Mouse (Mus musculus): ENCODE results near the gene Tnrc6b.

- TF ChIP-seq USF2 (IDR thresholded peaks at IDR 0.05; ENCODE audit: borderline replicate concordance in 1 of 2, insufficient read depth in 1 of 2, low read depth in 1 of 2, low read length in 2 of 2) (no peak), EP300 (IDR thresholded peaks at IDR 0.05; ENCODE audit: low read depth in 1 of 2, low read length in 2 of 2) (no peak), CTCF (IDR thresholded peaks at IDR 0.05 in 2 of 3, conservative IDR thresholded peaks at IDR 0.05 in 1 of 3; ENCODE audit: control insufficient read depth in 1 of 3, insufficient read depth in 1 of 3, low read depth in 2 of 3, low read length in 3 of 3, poor library complexity in 1 of 3, severe bottlenecking in 1 of 3) (no peak), CHD2 (IDR thresholded peaks at IDR 0.05; ENCODE audit: low read length) (no peak), RAD21 (IDR thresholded peaks at IDR 0.05; ENCODE audit: low read depth, low read length) (no peak), POLR2A (IDR thresholded peaks at IDR 0.05; ENCODE audit: control insufficient read depth in 1 of 2, insufficient read depth in 1 of 2, low read depth in 1 of 2, low read length in 2 of 2, poor library complexity in 1 of 2) (no peak), USF1 (IDR thresholded peaks at IDR 0.05; ENCODE audit: low read depth, low read length) (no peak), MYC (IDR thresholded peaks at IDR 0.05; ENCODE audit: low read depth, low read length) (no peak), HCFC1 (IDR thresholded peaks at IDR 0.05; ENCODE audit: low read depth, low read length) (no peak), MAFK (IDR thresholded peaks at IDR 0.05; ENCODE audit: borderline replicate concordance, low read depth, low read length) (no peak), GATA1 (IDR thresholded peaks at IDR 0.05; ENCODE audit: low read depth, low read length) (no peak), TAL1 (IDR thresholded peaks at IDR 0.05; ENCODE audit: low read length) (no peak)
Observed at GRCm38 (mm10) chr15:80753351-80753750, 42.2 kb downstream of the Tnrc6b start.

Data from MEL (cell line).